Mouse (Mus musculus) olfactory bulb, adult 2 months (tissue): ENCODE results near the gene B3gat3.

Experiments
- CTCF ChIP-seq: fragments of 200-500 bp; IDR thresholded peaks from 2 replicates; pipeline ENCODE4 v1.5.1; 2012; ENCODE audit warnings: low read depth, mild to moderate bottlenecking, low read length, moderate library complexity; ENCODE audit not compliant: insufficient read depth
- POLR2A ChIP-seq: fragments of 200-500 bp; IDR thresholded peaks from 2 replicates; pipeline ENCODE4 v1.6.1; 2012; ENCODE audit warnings: mild to moderate bottlenecking, low read depth, low read length, moderate library complexity; ENCODE audit not compliant: insufficient read depth

GRCm38 (mm10) chr19:8887585-8888463, 32.4 kb upstream of the B3gat3 start:
- no peak for TF ChIP-seq CTCF
- TF ChIP-seq POLR2A, result no peak
